Mouse (Mus musculus) heart, postnatal 36 days (tissue): ENCODE measurements around the gene Xk. TPM values are rescaled to one million over a fixed set of nuclear protein-coding genes. Genes with fewer than 3 reads are reported as not detected.
"Not testable (repeated sequence)": the region's sequence is repeated elsewhere in the genome, so short reads cannot be mapped to it uniquely, and the experiment has no call there.

Experiments used
- DNase-seq, 2 experiments: peaks; one replicate each; pipeline ENCODE4 v3.0.0; 2021 to 2022
- intact Hi-C: fragments of 180-260 bp; cut with DNase I; formaldehyde crosslinking; loops from one replicate; pipeline ENCODE4 v1.15.1; 2025
- total RNA-seq, 2 experiments: library from RNA; stranded (reverse); gene quantifications; 2 replicates each; pipeline ENCODE4 v1.2.3; 2021

Xk gene
- total RNA-seq, 2 experiments from 2014 or later: 4.8 to 11.0 TPM

DNA sequence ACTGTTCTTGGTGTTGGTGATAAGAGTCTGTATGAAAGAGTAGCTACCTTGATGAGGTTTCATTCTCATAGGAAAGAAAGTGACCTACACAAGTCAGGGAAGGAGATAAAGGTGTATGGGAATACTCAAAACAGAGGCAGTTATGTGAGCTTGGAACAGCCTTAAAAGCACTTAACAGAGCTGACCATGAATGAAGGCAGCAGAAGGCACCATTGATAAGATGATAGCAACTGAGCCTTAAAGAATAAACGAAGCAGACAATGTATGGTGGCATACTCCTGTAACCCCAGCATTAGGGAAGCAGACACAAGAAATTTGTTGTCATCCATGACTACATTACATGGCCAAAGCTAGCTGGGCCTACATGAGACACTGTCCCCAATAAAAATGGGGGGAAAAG, 30.9 kb downstream of the Xk start:
- DNase-seq: no peak
- intact Hi-C loops: no loop called here

DNA sequence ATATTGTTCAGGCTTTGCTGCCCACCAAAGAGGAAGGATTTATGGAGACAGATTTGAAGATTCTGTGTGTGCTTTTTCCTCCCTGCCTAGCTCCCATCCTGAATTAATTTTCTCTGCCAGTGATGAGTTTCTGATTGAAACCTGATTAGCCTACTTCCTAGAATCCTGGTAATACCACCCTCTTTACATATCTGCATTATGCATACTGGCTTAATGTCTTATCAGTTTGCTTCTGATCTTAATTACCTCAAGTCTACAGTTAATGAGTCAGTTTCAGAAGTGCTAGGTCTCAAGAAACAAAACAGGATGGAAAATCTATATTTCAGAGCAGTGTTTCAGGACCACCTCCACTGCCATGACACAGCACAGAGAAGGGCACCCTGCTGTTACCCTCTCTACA, 43.9 kb downstream of the Xk start:
- intact Hi-C loops, DNase-seq: not testable (repeated sequence)

DNA sequence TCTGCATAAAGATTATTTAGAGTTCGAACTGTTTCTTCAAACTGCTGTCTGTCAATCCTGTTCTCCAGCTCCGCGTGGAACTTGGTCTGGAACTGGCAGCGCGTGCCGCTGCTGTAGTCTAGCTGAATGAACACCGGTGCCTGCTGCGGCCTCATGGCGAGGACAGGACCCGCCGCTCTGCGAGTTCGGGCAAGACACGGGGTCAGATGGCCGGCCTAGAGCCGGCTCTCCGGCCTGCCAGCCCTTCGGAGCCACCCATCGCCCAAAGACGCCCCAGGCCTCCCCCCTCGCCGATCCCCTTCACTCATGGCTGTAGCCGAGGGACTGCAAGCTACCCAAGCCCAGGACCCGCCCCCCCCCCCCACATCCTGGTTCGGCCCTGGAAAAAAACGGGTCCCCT, 55.4 kb downstream of the Xk start:
- intact Hi-C loops, DNase-seq: not testable (repeated sequence)

DNA sequence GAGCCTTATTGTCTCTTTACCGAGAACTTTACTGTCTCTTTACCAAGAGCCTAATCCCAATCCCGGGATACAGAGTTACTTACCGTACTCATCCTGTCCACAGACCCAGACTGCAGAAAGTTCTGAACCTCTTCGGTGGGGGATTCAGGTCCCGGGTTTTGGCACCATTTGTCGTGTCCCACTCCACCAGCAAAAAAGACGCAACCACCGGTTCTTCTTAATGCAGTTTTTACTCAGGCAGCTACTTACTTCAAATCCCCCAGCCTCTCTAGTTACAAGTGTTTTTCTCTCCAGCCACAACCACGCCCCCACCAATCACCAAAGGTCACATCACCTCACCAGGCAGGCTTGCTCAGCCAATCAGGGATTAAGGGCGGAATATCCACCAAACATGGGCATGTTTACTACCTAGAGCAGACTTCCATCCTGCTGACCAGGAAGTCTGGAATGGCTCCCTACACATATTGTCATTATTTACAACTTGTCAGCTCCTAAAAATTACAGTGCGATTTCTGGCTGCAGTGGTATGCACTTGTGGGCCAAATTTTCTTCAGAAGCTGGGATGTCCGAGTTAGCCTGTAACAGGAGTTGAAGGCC, 59.9 kb downstream of the Xk start:
- intact Hi-C loops: not testable (repeated sequence)

DNA sequence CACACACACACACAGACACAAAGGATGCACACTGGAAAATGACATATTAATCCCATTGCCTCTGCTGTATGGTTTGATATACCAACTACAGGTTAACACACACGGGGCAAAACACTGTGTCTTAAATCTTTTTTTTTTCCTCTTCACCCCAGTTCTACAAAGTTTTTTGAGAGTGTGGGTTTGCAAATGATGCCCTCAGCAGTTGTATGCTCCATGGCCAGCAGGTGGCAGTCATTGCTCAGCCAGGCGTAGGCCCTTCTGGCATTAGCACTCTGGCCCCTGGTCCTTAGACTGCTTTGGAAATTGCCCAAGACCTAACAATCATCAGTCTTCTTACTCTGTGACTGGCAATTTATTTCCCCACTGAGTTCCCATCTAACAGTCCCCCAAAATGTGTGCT, 60.5 kb downstream of the Xk start:
- intact Hi-C loops: not testable (repeated sequence)
- DNase-seq: peak; percentile 17 to 57

More for the DNA sequence above, 59.9 kb downstream of the Xk start:
- not testable (repeated sequence) for DNase-seq

DNA sequence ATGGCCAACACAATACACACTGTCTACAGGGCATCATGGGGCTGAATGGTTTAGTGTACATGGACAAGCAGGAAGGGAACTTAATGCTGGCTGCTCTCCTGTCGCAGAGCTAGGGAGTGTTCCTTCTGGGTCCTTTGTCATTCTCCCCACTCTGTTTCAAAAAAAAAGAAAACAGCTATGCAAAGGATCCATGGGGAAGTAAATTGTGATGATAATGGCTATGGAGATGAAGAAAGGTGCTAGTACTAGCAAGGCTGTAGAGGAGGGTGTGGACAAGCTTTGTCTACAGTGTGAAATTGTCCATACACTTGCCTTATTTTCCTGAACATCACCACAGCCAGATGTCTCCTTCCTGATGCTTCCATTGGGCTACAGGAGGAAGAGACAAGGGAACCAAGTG, 62.4 kb downstream of the Xk start:
- intact Hi-C loops: loop anchor here (5.0 kb wide), 1 partner anchor 177 kb away; no protein-coding TSS in a partner anchor
- DNase-seq: not testable (repeated sequence)

DNA sequence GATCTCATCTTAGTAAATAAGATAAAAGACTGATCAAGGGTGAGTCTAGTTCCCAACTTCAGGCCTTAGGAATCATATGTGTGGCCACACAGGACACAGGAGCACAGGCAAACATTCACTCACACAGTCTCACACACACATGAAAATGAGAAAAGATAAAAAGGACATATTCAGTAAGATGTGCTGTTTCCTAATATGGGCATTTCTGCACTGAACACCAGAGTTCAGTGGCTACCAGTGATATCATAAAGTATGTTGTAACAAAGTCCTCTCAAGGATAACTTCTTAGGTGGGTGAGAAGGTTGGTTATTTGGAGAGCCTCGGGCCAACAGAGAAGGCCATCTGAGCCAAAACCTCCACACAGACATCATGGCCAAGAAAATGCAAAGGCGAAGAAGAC, 77.8 kb downstream of the Xk start, which contains the start of gene H2al1k:
Gene H2al1k, plus strand, starts transcription at position 301 of the 400 bp plus-strand sequence.
- intact Hi-C loops, DNase-seq: not testable (repeated sequence)

Other genes starting within 250 kb of the Xk start
- gene Fthl17e, start 239.3 kb upstream of the Xk start, total RNA-seq: not detected
- gene Fthl17f, start 209.7 kb upstream of the Xk start, total RNA-seq: not detected
- not detected for gene 4930402K13Rik, start 168.2 kb upstream of the Xk start, total RNA-seq
- 1 to 10 TPM; 5.5 to 5.9 TPM for gene Lancl3, start 72.9 kb upstream of the Xk start, total RNA-seq
- gene Gm14862, start 15.9 kb upstream of the Xk start, total RNA-seq: not detected
- under 1 TPM in 1 of 2 experiments, not detected in 1; 0.54 TPM for gene H2al1m, start 11.0 kb downstream of the Xk start, total RNA-seq
- gene H2al1k, start 77.9 kb downstream of the Xk start, total RNA-seq: not detected
- gene Cybb, start 215.0 kb downstream of the Xk start, total RNA-seq: 10 to 100 TPM; 11.1 to 11.2 TPM